Mouse (Mus musculus) MEL (cell line): Measurements from ENCODE around the gene Mrpl10. TPM values are rescaled to one million over a fixed set of nuclear protein-coding genes. Genes with fewer than 3 reads are reported as not detected.

Source experiments
- DNase-seq: peaks from one replicate; pipeline ENCODE4 v3.0.0; 2011; ENCODE audit warnings: low read depth, low spot score
- H3K27ac ChIP-seq: 2 replicates; pipeline ENCODE4 v1.5.1; 2012; ENCODE audit warnings: low read depth, mild to moderate bottlenecking, control low read depth, low read length, moderate library complexity; ENCODE audit not compliant: control insufficient read depth
- H3K27me3 ChIP-seq, 2 experiments: fragments of 150-350 bp in 1 of 2; sonication (generic) in 1 of 2; 2 replicates each; pipeline ENCODE4 v1.6.1; 2012; ENCODE audit warnings: low read length in 2 of 2, mild to moderate bottlenecking in 2 of 2, improper control_type of control experiment in 1 of 2, moderate library complexity in 1 of 2; ENCODE audit not compliant: insufficient read depth in 2 of 2, control insufficient read depth in 1 of 2
- H3K36me3 ChIP-seq, 2 experiments: 2 replicates each; pipeline ENCODE4 v1.6.1; 2012 to 2014; ENCODE audit warnings: low read length in 2 of 2, improper control_type of control experiment in 1 of 2, inconsistent platforms in 1 of 2, mild to moderate bottlenecking in 1 of 2; ENCODE audit not compliant: insufficient read depth in 2 of 2, control insufficient read depth in 1 of 2
- H3K4me1 ChIP-seq, 2 experiments: fragments of 150-350 bp in 1 of 2; sonication (generic) in 1 of 2; 2 replicates each; pipeline ENCODE4 v1.6.1; 2012; ENCODE audit warnings: low read length in 2 of 2, improper control_type of control experiment in 1 of 2, mild to moderate bottlenecking in 1 of 2; ENCODE audit not compliant: insufficient read depth in 2 of 2, control insufficient read depth in 1 of 2
- H3K4me3 ChIP-seq, 2 experiments: fragments of 150-350 bp in 1 of 2; sonication (generic) in 1 of 2; 2 replicates each; pipeline ENCODE4 v1.5.1; 2012; ENCODE audit warnings: low read depth in 2 of 2, low read length in 2 of 2, mild to moderate bottlenecking in 2 of 2, moderate library complexity in 2 of 2, control low read depth in 1 of 2, improper control_type of control experiment in 1 of 2; ENCODE audit not compliant: control insufficient read depth in 1 of 2, insufficient read depth in 1 of 2
- H3K79me2 ChIP-seq: 2 replicates; pipeline ENCODE4 v1.6.1; 2012; ENCODE audit warnings: mild to moderate bottlenecking, low read length, moderate library complexity; ENCODE audit not compliant: control insufficient read depth, poor library complexity, insufficient read depth
- H3K9ac ChIP-seq: 2 replicates; pipeline ENCODE4 v1.6.1; 2012; ENCODE audit warnings: low read depth, mild to moderate bottlenecking, control low read depth, low read length, moderate library complexity; ENCODE audit not compliant: control insufficient read depth, poor library complexity, severe bottlenecking
- H3K9me3 ChIP-seq: fragments of 150-350 bp; sonication (generic); replicated peaks from 2 replicates; pipeline ENCODE4 v1.6.1; 2012; ENCODE audit warnings: mild to moderate bottlenecking, low read length, improper control_type of control experiment, moderate library complexity; ENCODE audit not compliant: insufficient read depth
- CHD2 ChIP-seq: IDR thresholded peaks from 2 replicates; pipeline ENCODE4 v1.6.1; 2011; ENCODE audit warnings: low read length, improper control_type of control experiment
- CTCF ChIP-seq, 3 experiments: IDR thresholded peaks in 2 of 3; conservative IDR thresholded peaks in 1 of 3; 2 replicates each; pipeline ENCODE4 v1.5.1; 2011 to 2012; ENCODE audit warnings: low read length in 3 of 3, low read depth in 2 of 3, mild to moderate bottlenecking in 2 of 3, improper control_type of control experiment in 1 of 3, inconsistent platforms in 1 of 3, mixed read lengths in 1 of 3, moderate library complexity in 1 of 3; ENCODE audit not compliant: control insufficient read depth in 1 of 3, insufficient read depth in 1 of 3, poor library complexity in 1 of 3, severe bottlenecking in 1 of 3
- EP300 ChIP-seq, 2 experiments: IDR thresholded peaks; 2 replicates each; pipeline ENCODE4 v1.6.1; 2011; ENCODE audit warnings: improper control_type of control experiment in 2 of 2, low read length in 2 of 2, low read depth in 1 of 2, mild to moderate bottlenecking in 1 of 2
- HCFC1 ChIP-seq: IDR thresholded peaks from 2 replicates; pipeline ENCODE4 v1.6.1; 2012; ENCODE audit warnings: low read depth, mild to moderate bottlenecking, inconsistent platforms, low read length, improper control_type of control experiment, moderate library complexity
- JUND ChIP-seq: IDR thresholded peaks from 2 replicates; pipeline ENCODE4 v1.6.1; 2011; ENCODE audit warnings: low read depth, mild to moderate bottlenecking, improper control_type of control experiment, low read length
- MAFK ChIP-seq: IDR thresholded peaks from 2 replicates; pipeline ENCODE4 v1.6.1; 2011; ENCODE audit warnings: low read depth, mild to moderate bottlenecking, low read length, improper control_type of control experiment, borderline replicate concordance
- MXI1 ChIP-seq: IDR thresholded peaks from 2 replicates; pipeline ENCODE4 v1.6.1; 2011; ENCODE audit warnings: mild to moderate bottlenecking, low read depth, low read length, improper control_type of control experiment
- NELFE ChIP-seq: IDR thresholded peaks from 2 replicates; pipeline ENCODE4 v1.6.1; 2011; ENCODE audit warnings: low read depth, low read length, improper control_type of control experiment
- NRF1 ChIP-seq: IDR thresholded peaks from 2 replicates; pipeline ENCODE4 v1.6.1; 2014; ENCODE audit warnings: low read depth, mild to moderate bottlenecking, inconsistent platforms, low read length, improper control_type of control experiment, moderate library complexity; ENCODE audit not compliant: poor library complexity, insufficient read depth, severe bottlenecking
- POLR2AphosphoS2 ChIP-seq: IDR thresholded peaks from 2 replicates; pipeline ENCODE4 v1.6.1; 2011; ENCODE audit warnings: low read length, improper control_type of control experiment
- POLR2AphosphoS5 ChIP-seq: IDR thresholded peaks from 2 replicates; pipeline ENCODE4 v1.6.1; 2012; ENCODE audit warnings: low read depth, borderline replicate concordance, mild to moderate bottlenecking, inconsistent platforms, low read length, moderate library complexity, mixed read lengths
- SIN3A ChIP-seq: IDR thresholded peaks from 2 replicates; pipeline ENCODE4 v1.6.1; 2012; ENCODE audit warnings: low read length, improper control_type of control experiment, inconsistent platforms
- SMC3 ChIP-seq: IDR thresholded peaks from 2 replicates; pipeline ENCODE4 v1.6.1; 2011; ENCODE audit warnings: low read depth, low read length, improper control_type of control experiment
- TBP ChIP-seq: IDR thresholded peaks from 2 replicates; pipeline ENCODE4 v1.8.0; 2011; ENCODE audit warnings: low read depth, low read length, improper control_type of control experiment
- USF1 ChIP-seq: IDR thresholded peaks from 2 replicates; pipeline ENCODE4 v1.6.1; 2014; ENCODE audit warnings: low read depth, mild to moderate bottlenecking, inconsistent platforms, low read length, improper control_type of control experiment, moderate library complexity
- ZC3H11A ChIP-seq: IDR thresholded peaks from 2 replicates; pipeline ENCODE4 v1.6.1; 2012; ENCODE audit warnings: low read depth, mild to moderate bottlenecking, inconsistent platforms, low read length, improper control_type of control experiment
- polyA plus RNA-seq, 2 experiments: library from polyadenylated mRNA; stranded (reverse) in 1 of 2; unstranded in 1 of 2; fragments of >175 nt in 1 of 2; fragments of >200 nt in 1 of 2; gene quantifications; 2 replicates each; pipeline versions ENCODE4 v1.2.1 to v1.2.4; 2012; ENCODE audit warnings: low replicate concordance in 2 of 2, low read depth in 1 of 2; ENCODE audit not compliant: insufficient read length in 2 of 2, insufficient read depth in 1 of 2, missing spikeins in 1 of 2
- total RNA-seq: library from RNA; depleted of rRNA; stranded (reverse); fragments of 300-350 nt; gene quantifications from 2 replicates; pipeline ENCODE4 v1.2.3, GENCODE M21; 2012

Gene Mrpl10
- total and polyA plus RNA-seq, 3 experiments, result 79.3 to 106 TPM; not detected in 1

- no peaks in the 10 kb centered on the region; a peak in 1 of 4 replicates for H3K4me1 ChIP-seq
- no peak overlapping the region for H3K27ac ChIP-seq
- no peaks in the 10 kb centered on the region for H3K9me3 ChIP-seq
- DNase-seq, result no peak
- H3K27me3 ChIP-seq, result peaks cover 10 to 15% of the 10 kb centered on the region in 2 experiments
- H3K36me3 ChIP-seq, result no peaks in the 10 kb centered on the region
- TF ChIP-seq SIN3A (no peak), SMC3 (no peak), MXI1 (no peak), CHD2 (no peak), EP300 (IDR thresholded peaks at IDR 0.05; ENCODE audit: low read depth in 1 of 2, low read length in 2 of 2) (no peak), JUND (no peak), POLR2AphosphoS5 (no peak), POLR2AphosphoS2 (no peak), USF1 (no peak), HCFC1 (no peak), NELFE (no peak), CTCF (IDR thresholded peaks at IDR 0.05 in 2 of 3, conservative IDR thresholded peaks at IDR 0.05 in 1 of 3; ENCODE audit: control insufficient read depth in 1 of 3, insufficient read depth in 1 of 3, low read depth in 2 of 3, low read length in 3 of 3, poor library complexity in 1 of 3, severe bottlenecking in 1 of 3) (no peak), TBP (no peak), MAFK (no peak)
- no peak overlapping the region for H3K9ac ChIP-seq
- no peaks in the 10 kb centered on the region for H3K79me2 ChIP-seq
- H3K4me3 ChIP-seq, result no peak overlapping the region
Measured at GRCm38 (mm10) chr11:97019345-97019708, 22.0 kb upstream of the Mrpl10 start.

GRCm38 (mm10) chr11:97021121-97021765 lies 20.1 kb upstream of the Mrpl10 start:
- H3K36me3 ChIP-seq, result no peaks in the 10 kb centered on the region
- no peak overlapping the region for H3K27ac ChIP-seq
- H3K9me3 ChIP-seq, result no peaks in the 10 kb centered on the region
- no peak overlapping the region for H3K4me3 ChIP-seq
- TF ChIP-seq NRF1 (no peak), NELFE (no peak), SIN3A (no peak), ZC3H11A (no peak), CTCF (IDR thresholded peaks at IDR 0.05 in 2 of 3, conservative IDR thresholded peaks at IDR 0.05 in 1 of 3; ENCODE audit: control insufficient read depth in 1 of 3, insufficient read depth in 1 of 3, low read depth in 2 of 3, low read length in 3 of 3, poor library complexity in 1 of 3, severe bottlenecking in 1 of 3) (no peak), POLR2AphosphoS5 (no peak)
- TF ChIP-seq, all 39 proteins: peak for 0
- peaks cover 0 to 9% of the 10 kb centered on the region in 2 experiments; a peak in 2 of 4 replicates for H3K4me1 ChIP-seq
- DNase-seq, result no peak
- peaks cover 6 to 7% of the 10 kb centered on the region in 2 experiments for H3K27me3 ChIP-seq
- no peaks in the 10 kb centered on the region; the same call in 1 of the 2 replicates for H3K79me2 ChIP-seq
- H3K9ac ChIP-seq, result no peak overlapping the region
